Mouse (Mus musculus): Measurements from ENCODE around the gene Dhx8.

The Dhx8 gene

GRCm38 (mm10) chr11:101732518-101733440, at the start of gene Dhx8:
Gene Dhx8 (plus strand): TSS chr11:101732919.
- DNase-seq (ENCODE audit: low spot score in 2 of 2) = peak; percentile 94 to 96

GRCm38 (mm10) chr11:101687351-101688301, 45.1 kb upstream of the Dhx8 start:
- DNase-seq (ENCODE audit: low spot score in 2 of 2) = peak; percentile 50 to 84

- no peak for DNase-seq (ENCODE audit: low spot score in 2 of 2)
Observed at GRCm38 (mm10) chr11:101689701-101690113, 43.0 kb upstream of the Dhx8 start.

DNA sequence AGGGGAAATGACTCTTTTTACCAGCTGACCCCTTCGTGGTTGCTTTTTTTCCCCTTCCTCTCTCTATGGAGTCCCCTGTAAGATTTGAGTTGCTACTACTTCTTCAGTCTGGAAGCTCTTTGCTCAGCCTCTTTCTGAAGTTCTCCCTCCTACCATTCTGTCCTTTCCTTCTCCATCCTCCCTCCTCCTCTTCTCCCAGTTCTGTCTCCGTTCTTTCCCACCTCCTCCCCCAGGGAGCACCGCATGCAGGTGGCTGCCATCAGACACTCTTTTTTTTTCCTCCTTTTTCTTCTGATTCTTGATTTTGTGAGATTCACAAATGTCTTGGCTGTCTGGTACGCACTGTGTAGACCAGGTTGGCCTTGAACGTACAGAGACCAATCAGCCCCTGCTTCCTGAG, 42.4 kb upstream of the Dhx8 start:
- no peak for DNase-seq (ENCODE audit: low spot score in 2 of 2)

DNA sequence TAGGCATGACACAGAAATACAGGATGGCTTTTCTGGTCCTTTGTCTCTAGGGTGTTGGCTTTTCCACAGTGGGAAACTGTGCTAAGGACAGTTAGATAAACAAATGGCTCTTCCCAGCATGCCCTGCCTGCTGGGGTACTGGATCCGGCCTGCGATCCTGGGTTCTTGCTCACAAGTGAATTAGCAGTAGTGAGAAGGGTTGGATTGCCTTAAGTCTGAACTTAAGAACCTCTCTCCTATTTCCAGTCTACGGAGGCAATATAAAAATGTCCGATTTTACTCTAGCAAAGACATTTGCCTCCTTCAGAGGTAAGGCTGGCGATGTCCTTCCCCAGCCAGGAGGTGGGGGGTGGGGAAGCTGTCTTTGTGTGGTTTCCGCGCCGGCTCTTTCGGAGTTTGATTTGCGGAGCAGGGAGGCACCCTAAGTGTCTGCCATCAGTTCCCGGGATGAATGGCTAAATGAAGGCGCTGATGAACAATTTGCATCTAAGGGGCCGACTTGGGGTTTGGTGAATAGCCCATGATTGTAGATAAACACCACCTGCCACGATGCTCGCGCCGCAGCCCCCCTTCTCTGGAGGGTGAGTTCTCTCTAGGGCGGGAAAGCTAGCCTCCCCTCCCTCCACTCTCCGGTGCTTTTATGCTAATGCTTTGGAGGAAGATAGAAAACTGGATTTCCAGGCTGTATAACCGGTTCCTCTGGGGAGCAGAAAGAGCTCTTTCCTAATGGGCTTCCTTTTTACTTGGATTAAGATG, 36.6 kb upstream of the Dhx8 start:
- peak; percentile 8 to 33 for DNase-seq (ENCODE audit: low spot score in 2 of 2)

GRCm38 (mm10) chr11:101697156-101697861, 35.4 kb upstream of the Dhx8 start:
- no peak for DNase-seq (ENCODE audit: low spot score in 2 of 2)

- DNase-seq (ENCODE audit: low spot score in 2 of 2) = no peak
Observed at GRCm38 (mm10) chr11:101698114-101698513, 34.6 kb upstream of the Dhx8 start.

- no peak for DNase-seq (ENCODE audit: low spot score in 2 of 2)
Observed at GRCm38 (mm10) chr11:101699556-101699955, 33.2 kb upstream of the Dhx8 start.

GRCm38 (mm10) chr11:101699991-101700390, 32.7 kb upstream of the Dhx8 start:
- DNase-seq (ENCODE audit: low spot score in 2 of 2) = no peak

DNA sequence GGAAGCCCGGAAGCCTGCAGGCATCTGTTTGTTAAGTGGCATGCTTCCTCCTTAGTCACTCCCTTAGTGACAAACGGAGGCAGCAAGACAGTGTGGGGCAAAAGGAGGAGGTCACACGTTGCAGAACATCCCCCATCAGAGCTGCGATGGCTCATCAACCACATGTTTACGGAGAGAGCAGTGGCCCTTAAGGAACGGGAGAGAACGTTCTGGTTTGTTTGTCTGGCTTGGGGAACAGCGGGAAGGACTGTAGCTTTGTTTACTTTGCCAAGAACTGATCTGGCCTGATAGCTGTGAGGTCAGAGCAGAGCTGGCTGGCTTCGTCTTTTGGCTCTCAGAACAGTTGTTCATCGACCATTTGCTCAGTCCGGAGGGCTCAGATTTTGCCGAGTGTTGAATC, 32.3 kb upstream of the Dhx8 start:
- DNase-seq (ENCODE audit: low spot score in 2 of 2) = peak; percentile 53 to 69

- no peak for DNase-seq (ENCODE audit: low spot score in 2 of 2)
Observed at GRCm38 (mm10) chr11:101704081-101704480, 28.6 kb upstream of the Dhx8 start.

DNA sequence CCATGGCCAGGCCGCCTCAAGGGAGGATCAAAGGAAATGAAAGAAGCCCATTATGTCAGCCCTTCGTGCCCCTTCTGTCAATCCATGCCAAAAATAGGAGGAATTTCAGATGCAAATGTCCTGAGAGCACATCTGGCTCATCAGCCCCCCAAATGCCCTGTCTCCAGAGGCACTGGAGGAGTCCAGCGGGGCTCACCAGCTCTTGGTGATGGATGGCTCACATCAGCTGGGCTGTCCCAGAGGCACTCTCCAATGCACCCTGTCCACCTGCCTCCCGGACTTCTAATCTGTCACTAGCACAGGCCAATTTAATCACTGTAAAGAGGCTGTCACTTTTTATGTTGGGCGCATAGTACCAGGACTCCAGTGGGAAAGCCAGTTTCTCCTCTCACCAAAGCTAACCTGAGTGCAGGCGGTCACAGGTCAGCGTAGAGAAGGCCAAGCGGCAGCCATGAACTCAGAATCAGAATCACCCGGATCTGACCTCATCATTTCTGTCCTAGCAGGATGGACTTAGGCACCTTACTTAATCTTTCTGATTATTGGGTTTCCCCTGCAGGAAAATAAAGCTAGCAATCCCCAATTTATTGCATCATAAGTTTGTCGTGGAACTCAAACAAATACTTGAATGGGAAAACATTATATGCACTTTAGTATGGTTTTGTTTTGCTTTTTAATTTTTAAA, 25.8 kb upstream of the Dhx8 start:
- DNase-seq (ENCODE audit: low spot score in 2 of 2) = no peak

DNA sequence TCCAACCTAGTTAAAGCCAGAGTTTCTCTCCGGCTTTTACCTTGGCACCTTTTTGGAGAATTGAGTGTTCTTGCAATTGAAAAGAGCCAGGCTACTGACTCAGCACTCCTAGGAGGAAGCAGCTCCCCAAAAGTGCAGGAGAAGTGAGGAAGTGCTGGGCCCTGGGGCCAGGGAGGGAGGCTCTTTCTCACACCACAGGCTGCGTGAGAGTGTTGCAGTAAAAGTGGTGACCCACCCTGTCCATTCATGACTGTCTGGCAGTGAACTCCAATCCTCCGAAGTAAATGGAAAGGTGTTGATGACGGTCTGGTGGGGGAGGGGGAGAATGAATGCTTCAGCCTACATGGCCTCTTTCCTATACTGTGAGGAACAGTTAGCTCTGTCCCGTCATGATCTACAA, 24.2 kb upstream of the Dhx8 start:
- DNase-seq (ENCODE audit: low spot score in 2 of 2) = no peak

GRCm38 (mm10) chr11:101712811-101713210, 19.9 kb upstream of the Dhx8 start:
- no peak for DNase-seq (ENCODE audit: low spot score in 2 of 2)

GRCm38 (mm10) chr11:101714012-101714411, 18.7 kb upstream of the Dhx8 start:
- no peak for DNase-seq (ENCODE audit: low spot score in 2 of 2)

DNA sequence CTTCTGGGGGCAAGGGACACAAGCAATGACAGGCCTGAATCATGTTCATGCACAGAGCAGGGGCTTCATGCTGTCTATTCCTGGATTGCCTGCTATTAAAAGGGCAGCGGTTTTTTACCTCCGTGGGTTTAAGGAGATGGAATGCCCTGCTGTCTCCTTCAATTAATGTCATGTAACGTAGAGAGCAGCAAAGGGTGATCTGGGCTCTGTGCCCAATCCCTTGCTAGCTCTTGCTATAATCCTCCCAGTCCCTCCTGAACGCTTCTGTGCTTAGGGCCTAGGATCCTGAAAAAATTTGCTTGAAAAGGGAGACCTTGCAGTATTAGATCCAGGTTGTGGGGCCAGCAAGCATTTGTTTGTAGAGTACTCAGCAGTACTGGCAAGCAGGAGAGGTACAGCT, 14.4 kb upstream of the Dhx8 start:
- DNase-seq (ENCODE audit: low spot score in 2 of 2) = no peak

GRCm38 (mm10) chr11:101719986-101720520, 12.7 kb upstream of the Dhx8 start:
- DNase-seq (ENCODE audit: low spot score in 2 of 2) = no peak

GRCm38 (mm10) chr11:101725043-101725442, 7.7 kb upstream of the Dhx8 start:
- DNase-seq (ENCODE audit: low spot score in 2 of 2) = no peak

- DNase-seq (ENCODE audit: low spot score in 2 of 2) = no peak
Observed at GRCm38 (mm10) chr11:101726765-101727164, 6.0 kb upstream of the Dhx8 start.

- no peak for DNase-seq (ENCODE audit: low spot score in 2 of 2)
Observed at GRCm38 (mm10) chr11:101729308-101729707, 3.4 kb upstream of the Dhx8 start.
